Mouse (Mus musculus) kidney, adult 2 months (tissue): ENCODE measurements at regions not wholly inside any gene's neighbourhood (a gene's known extent, or its start where the extent isn't known, plus 50 kb on each side); places are given as distances from the start of the nearest gene placed in this dataset.

Experiments
- CTCF ChIP-seq: fragments of 200-500 bp; conservative IDR thresholded peaks from 2 replicates; pipeline ENCODE4 v1.5.1; 2011; ENCODE audit warnings: low read depth, mild to moderate bottlenecking, control low read depth, low read length, moderate library complexity, mixed read lengths; ENCODE audit not compliant: insufficient read depth, insufficient read length
- POLR2A ChIP-seq: fragments of 200-500 bp; IDR thresholded peaks from one replicate; pipeline ENCODE4 v1.6.1; 2011; ENCODE audit warnings: low read depth, low read length, control low read depth

- TF ChIP-seq CTCF, result no peak
- no peak for TF ChIP-seq POLR2A
Measured at GRCm38 (mm10) chr17:80796386-80796785, 68.1 kb upstream of the Map4k3 start.
